Mouse (Mus musculus): ENCODE measurements around the gene Cx3cl1. TPM values are rescaled to one million over a fixed set of nuclear protein-coding genes. Genes with fewer than 3 reads are reported as not detected.

The Cx3cl1 gene
- total RNA-seq, 2 experiments from 2014 or later, result 0.38 to 7.5 TPM

DNA sequence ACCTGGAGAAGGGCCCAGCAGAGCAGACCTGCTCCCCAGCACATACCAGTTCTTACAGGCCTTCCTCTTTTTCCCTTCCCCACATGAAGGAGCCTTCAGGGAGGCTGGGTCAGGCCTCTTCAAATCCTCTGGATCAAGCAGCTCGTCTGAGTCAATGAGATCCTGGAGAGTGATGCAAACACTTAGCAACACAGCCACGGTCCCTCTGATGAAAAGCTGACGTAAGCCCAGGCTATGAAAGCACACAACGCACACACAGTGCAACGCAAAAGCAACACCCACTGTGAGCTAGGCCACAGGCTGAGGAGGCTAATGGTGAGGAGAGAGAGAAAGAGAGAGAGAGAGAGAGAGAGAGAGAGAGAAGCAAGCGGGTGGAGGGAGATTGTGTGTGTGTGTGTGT, 53.4 kb downstream of the Cx3cl1 start:
- ATAC-seq (replicated peaks; ENCODE audit: low FRiP score, poor library complexity, severe bottlenecking), result no peak

DNA sequence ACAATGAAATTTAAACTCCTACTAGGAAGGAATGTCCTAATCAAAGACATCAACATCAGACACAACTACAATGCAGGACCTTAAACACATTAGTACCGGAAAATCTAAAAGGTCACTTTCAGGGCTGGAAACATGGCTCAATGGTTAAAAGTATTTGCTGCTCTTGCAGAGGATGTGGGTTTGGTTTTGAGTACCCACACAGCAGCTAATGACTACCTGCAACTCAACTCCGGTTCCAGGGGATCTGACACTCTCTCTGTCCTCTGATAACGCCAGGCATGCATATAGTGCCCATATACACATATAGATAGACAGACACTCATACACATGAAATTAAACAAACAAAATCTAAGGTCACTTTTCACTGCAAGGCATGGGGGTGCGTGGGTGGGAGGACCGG, 54.4 kb downstream of the Cx3cl1 start:
- no peak for ATAC-seq (replicated peaks; ENCODE audit: low FRiP score, poor library complexity, severe bottlenecking)

DNA sequence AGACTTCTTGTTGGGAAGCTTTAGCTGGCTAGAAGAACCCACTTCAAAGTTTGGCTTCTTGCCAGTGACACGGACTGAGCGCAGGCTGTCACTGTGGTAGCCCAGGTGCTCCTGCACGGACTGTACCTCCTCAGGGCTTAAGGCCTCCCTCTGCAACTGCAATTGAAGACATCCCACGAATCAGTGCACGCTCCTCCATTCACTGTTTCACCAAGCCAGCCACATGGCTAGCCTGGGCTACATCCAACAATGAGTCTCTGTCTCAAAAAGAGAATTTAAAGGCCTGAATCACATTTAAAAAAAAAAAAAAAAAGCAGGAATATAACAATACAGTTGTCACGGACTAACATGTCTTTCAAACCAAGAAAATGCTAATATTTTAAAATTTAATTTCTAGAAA, 56.5 kb downstream of the Cx3cl1 start:
- ATAC-seq (replicated peaks; ENCODE audit: low FRiP score, poor library complexity, severe bottlenecking), result no peak

Other genes with a start within 250 kb of the Cx3cl1 start
- gene Cpne2, start 239.0 kb upstream of the Cx3cl1 start, total RNA-seq (2015; ENCODE audit: low replicate concordance), result 25.2 and 37.3 TPM in 2 replicates
- 14.5 and 18.7 TPM in 2 replicates for gene Cpne2, start 239.0 kb upstream of the Cx3cl1 start, total RNA-seq (2017; ENCODE audit: low replicate concordance)
- 18.7 and 23.5 TPM in 2 replicates for gene Rspry1, start 170.1 kb upstream of the Cx3cl1 start, total RNA-seq (2015; ENCODE audit: low replicate concordance)
- 29.0 and 35.3 TPM in 2 replicates for gene Rspry1, start 170.1 kb upstream of the Cx3cl1 start, total RNA-seq (2017; ENCODE audit: low replicate concordance)
- gene Fam192a, start 170.0 kb upstream of the Cx3cl1 start, total RNA-seq (2015; ENCODE audit: low replicate concordance), result 18.0 and 20.1 TPM in 2 replicates
- 37.7 and 66.1 TPM in 2 replicates for gene Fam192a, start 170.0 kb upstream of the Cx3cl1 start, total RNA-seq (2017; ENCODE audit: low replicate concordance)
- gene Arl2bp, start 105.4 kb upstream of the Cx3cl1 start, total RNA-seq (2015; ENCODE audit: low replicate concordance), result 23.8 and 27.2 TPM in 2 replicates
- 29.4 and 36.1 TPM in 2 replicates for gene Arl2bp, start 105.4 kb upstream of the Cx3cl1 start, total RNA-seq (2017; ENCODE audit: low replicate concordance)
- gene Pllp, start 75.7 kb upstream of the Cx3cl1 start, total RNA-seq (2015; ENCODE audit: low replicate concordance), result not detected in 2 replicates
- not detected in 2 replicates for gene Pllp, start 75.7 kb upstream of the Cx3cl1 start, total RNA-seq (2017; ENCODE audit: low replicate concordance)
- gene Ccl22, start 26.4 kb upstream of the Cx3cl1 start, total RNA-seq (2015; ENCODE audit: low replicate concordance), result 0.72 TPM in 1 of 2 replicates, not detected in the other
- gene Ccl22, start 26.4 kb upstream of the Cx3cl1 start, total RNA-seq (2017; ENCODE audit: low replicate concordance), result 2.3 TPM in 1 of 2 replicates, not detected in the other
- not detected in 2 replicates for gene Ccl17, start 38.4 kb downstream of the Cx3cl1 start, total RNA-seq (2015; ENCODE audit: low replicate concordance)
- not detected in 2 replicates for gene Ccl17, start 38.4 kb downstream of the Cx3cl1 start, total RNA-seq (2017; ENCODE audit: low replicate concordance)
- 27.8 and 34.8 TPM in 2 replicates for gene Coq9, start 66.3 kb downstream of the Cx3cl1 start, total RNA-seq (2015; ENCODE audit: low replicate concordance)
- gene Coq9, start 66.3 kb downstream of the Cx3cl1 start, total RNA-seq (2017; ENCODE audit: low replicate concordance), result 42.1 and 47.1 TPM in 2 replicates
- 27.4 and 66.7 TPM in 2 replicates for gene Ciapin1, start 66.3 kb downstream of the Cx3cl1 start, total RNA-seq (2015; ENCODE audit: low replicate concordance)
- gene Ciapin1, start 66.3 kb downstream of the Cx3cl1 start, total RNA-seq (2017; ENCODE audit: low replicate concordance), result 36.8 and 46.6 TPM in 2 replicates
- gene Polr2c, start 85.4 kb downstream of the Cx3cl1 start, total RNA-seq (2015; ENCODE audit: low replicate concordance), result 34.0 and 42.2 TPM in 2 replicates
- gene Polr2c, start 85.4 kb downstream of the Cx3cl1 start, total RNA-seq (2017; ENCODE audit: low replicate concordance), result 17.5 and 40.3 TPM in 2 replicates
- gene Dok4, start 104.3 kb downstream of the Cx3cl1 start, total RNA-seq (2015; ENCODE audit: low replicate concordance), result 12.2 and 13.0 TPM in 2 replicates
- gene Dok4, start 104.3 kb downstream of the Cx3cl1 start, total RNA-seq (2017; ENCODE audit: low replicate concordance), result 11.0 and 12.8 TPM in 2 replicates
- not detected in 2 replicates for gene Ccdc102a, start 146.1 kb downstream of the Cx3cl1 start, total RNA-seq (2015; ENCODE audit: low replicate concordance)
- gene Ccdc102a, start 146.1 kb downstream of the Cx3cl1 start, total RNA-seq (2017; ENCODE audit: low replicate concordance), result 0.15 and 0.51 TPM in 2 replicates
- not detected in 2 replicates for gene Adgrg5, start 151.7 kb downstream of the Cx3cl1 start, total RNA-seq (2015; ENCODE audit: low replicate concordance)
- 0.39 TPM in 1 of 2 replicates, not detected in the other for gene Adgrg5, start 151.7 kb downstream of the Cx3cl1 start, total RNA-seq (2017; ENCODE audit: low replicate concordance)
- 29.3 and 55.9 TPM in 2 replicates for gene Adgrg1, start 202.7 kb downstream of the Cx3cl1 start, total RNA-seq (2015; ENCODE audit: low replicate concordance)
- 12.4 and 14.4 TPM in 2 replicates for gene Adgrg1, start 202.7 kb downstream of the Cx3cl1 start, total RNA-seq (2017; ENCODE audit: low replicate concordance)
- 10.1 and 12.2 TPM in 2 replicates for gene Adgrg3, start 245.7 kb downstream of the Cx3cl1 start, total RNA-seq (2015; ENCODE audit: low replicate concordance)
- 3.5 and 10.3 TPM in 2 replicates for gene Adgrg3, start 245.7 kb downstream of the Cx3cl1 start, total RNA-seq (2017; ENCODE audit: low replicate concordance)